Mouse (Mus musculus): Measurements from ENCODE around the gene Dhrs3. TPM values are rescaled to one million over a fixed set of nuclear protein-coding genes. Genes with fewer than 3 reads are reported as not detected.

The Dhrs3 gene
- total RNA-seq, 1 experiment, result 5.3 TPM

DNA sequence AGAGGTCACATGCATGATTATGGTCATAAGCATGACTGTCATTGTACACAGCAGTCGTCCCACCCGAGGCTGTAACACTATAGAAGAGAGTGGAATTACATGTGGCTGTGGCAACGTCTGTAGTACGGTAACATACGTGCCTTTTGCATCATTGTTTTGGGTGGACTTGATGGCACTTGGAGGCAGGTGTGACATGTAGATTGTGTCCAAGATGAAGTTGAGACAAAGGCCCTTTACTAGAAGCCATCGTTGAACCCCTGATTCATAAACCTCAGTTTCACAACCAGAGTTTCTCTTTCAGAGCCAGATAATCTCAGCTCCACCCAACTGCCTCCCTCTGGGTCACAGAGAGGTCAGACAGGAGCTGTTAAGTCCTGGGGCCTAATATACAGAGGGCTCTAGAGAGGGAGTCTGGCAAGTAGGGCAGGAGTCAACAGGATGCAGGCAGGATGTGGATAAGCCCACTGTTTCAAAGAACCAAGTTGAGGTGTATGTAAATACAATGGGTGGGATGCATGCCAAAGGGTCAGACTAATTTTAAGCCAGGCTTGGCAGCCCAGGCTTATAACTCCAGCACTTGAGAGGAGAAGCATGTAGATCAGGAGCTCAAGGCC, 5.5 kb downstream of the Dhrs3 start:
- no peak for TF ChIP-seq CHD2 (IDR thresholded peaks at IDR 0.05; ENCODE audit: low read depth, low read length)
- TF ChIP-seq ZC3H11A (IDR thresholded peaks at IDR 0.05; ENCODE audit: borderline replicate concordance, low read depth, low read length), result no peak
- TF ChIP-seq MAFK (IDR thresholded peaks at IDR 0.05; ENCODE audit: insufficient read depth, low read depth, low read length), result no peak
- no peak for TF ChIP-seq HCFC1 (IDR thresholded peaks at IDR 0.05; ENCODE audit: borderline replicate concordance, insufficient read depth, low read length)
- no peak for TF ChIP-seq ZNF384 (IDR thresholded peaks at IDR 0.05; ENCODE audit: low read depth, low read length)
- DNase-seq (ENCODE audit: low read depth, low spot score), result no peak
- H3K4me1 ChIP-seq (ENCODE audit: control insufficient read depth in 2 of 2, insufficient read depth in 2 of 2, low read length in 2 of 2, poor library complexity in 1 of 2), result peaks cover 0 to 11% of the 10 kb centered on the region in 2 experiments; a peak in 1 of 4 replicates

GRCm38 (mm10) chr4:144898737-144899136, 6.1 kb downstream of the Dhrs3 start:
- no peak overlapping the region for H3K27ac ChIP-seq (ENCODE audit: insufficient read depth, low read depth, low read length, poor library complexity, severe bottlenecking)
- no peaks in the 10 kb centered on the region for H3K36me3 ChIP-seq (ENCODE audit: control insufficient read depth, insufficient read depth, low read length, poor library complexity, severe bottlenecking)
- no peak overlapping the region for H3K4me3 ChIP-seq (ENCODE audit: insufficient read depth in 1 of 2, low read depth in 1 of 2, low read length in 2 of 2, poor library complexity in 1 of 2, severe bottlenecking in 1 of 2)
- no peaks in the 10 kb centered on the region for H3K9me3 ChIP-seq (ENCODE audit: control insufficient read depth, insufficient read depth, low read depth, low read length)
- peaks cover 0 to 8% of the 10 kb centered on the region in 2 experiments; a peak in 1 of 4 replicates for H3K4me1 ChIP-seq (ENCODE audit: control insufficient read depth in 2 of 2, insufficient read depth in 2 of 2, low read length in 2 of 2, poor library complexity in 1 of 2)
- TF ChIP-seq CHD2 (IDR thresholded peaks at IDR 0.05; ENCODE audit: low read depth, low read length) (no peak), ZC3H11A (IDR thresholded peaks at IDR 0.05; ENCODE audit: borderline replicate concordance, low read depth, low read length) (no peak), MAFK (IDR thresholded peaks at IDR 0.05; ENCODE audit: insufficient read depth, low read depth, low read length) (no peak; the same call in 1 of the 2 replicates), ZNF384 (IDR thresholded peaks at IDR 0.05; ENCODE audit: low read depth, low read length) (no peak), HCFC1 (IDR thresholded peaks at IDR 0.05; ENCODE audit: borderline replicate concordance, insufficient read depth, low read length) (no peak)
- H3K9ac ChIP-seq (ENCODE audit: insufficient read depth, low read depth, low read length, poor library complexity, severe bottlenecking), result no peak overlapping the region
- in situ Hi-C loops (cut with MboI; ENCODE audit: low sequenced_read_pairs in 2 of 2, unreplicated experiment in 2 of 2), result loop anchor here (25.0 kb wide), 2 partner anchors 389 to 589 kb away; no protein-coding TSS in a partner anchor
- no peak for DNase-seq (ENCODE audit: low read depth, low spot score)

More for the DNA sequence above, 5.5 kb downstream of the Dhrs3 start:
- in situ Hi-C loops (cut with MboI; ENCODE audit: low sequenced_read_pairs in 2 of 2, unreplicated experiment in 2 of 2), result loop anchor here (25.0 kb wide), 2 partner anchors 389 to 589 kb away; no protein-coding TSS in a partner anchor
- H3K36me3 ChIP-seq (ENCODE audit: control insufficient read depth, insufficient read depth, low read length, poor library complexity, severe bottlenecking), result no peaks in the 10 kb centered on the region
- no peaks in the 10 kb centered on the region for H3K9me3 ChIP-seq (ENCODE audit: control insufficient read depth, insufficient read depth, low read depth, low read length)
- H3K27ac ChIP-seq (ENCODE audit: insufficient read depth, low read depth, low read length, poor library complexity, severe bottlenecking), result no peak overlapping the region
- no peak overlapping the region for H3K9ac ChIP-seq (ENCODE audit: insufficient read depth, low read depth, low read length, poor library complexity, severe bottlenecking)
- no peak overlapping the region for H3K4me3 ChIP-seq (ENCODE audit: insufficient read depth in 1 of 2, low read depth in 1 of 2, low read length in 2 of 2, poor library complexity in 1 of 2, severe bottlenecking in 1 of 2)

DNA sequence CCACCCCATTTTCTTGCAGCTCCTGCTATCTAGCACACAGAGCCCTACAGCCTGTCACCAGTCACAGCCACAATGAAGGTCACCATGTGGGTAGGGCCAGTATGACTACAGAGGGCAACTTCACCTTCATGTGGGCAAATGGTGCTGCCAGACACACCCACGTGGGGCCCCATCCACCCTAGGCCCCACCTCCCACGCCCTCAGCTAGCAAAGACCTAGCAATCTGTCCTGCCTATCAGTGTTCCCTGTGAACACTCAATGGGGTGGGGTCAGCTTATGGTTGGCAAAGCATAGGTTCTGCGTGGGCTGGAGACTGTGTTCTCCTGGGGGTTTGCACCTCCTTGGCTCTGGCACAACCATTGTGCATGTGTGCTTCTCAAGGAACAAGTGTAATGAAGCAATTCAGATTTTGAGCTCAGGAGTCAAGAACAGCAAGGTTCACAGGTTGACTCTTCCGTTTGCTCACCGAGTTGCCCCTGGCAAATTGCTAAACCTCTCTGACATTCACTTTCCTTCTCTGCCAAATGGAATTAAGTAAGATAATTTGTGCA, 9.0 kb downstream of the Dhrs3 start:
- no peak overlapping the region for H3K9ac ChIP-seq (ENCODE audit: insufficient read depth, low read depth, low read length, poor library complexity, severe bottlenecking)
- H3K9me3 ChIP-seq (ENCODE audit: control insufficient read depth, insufficient read depth, low read depth, low read length), result no peaks in the 10 kb centered on the region
- no peak overlapping the region for H3K4me3 ChIP-seq (ENCODE audit: insufficient read depth in 1 of 2, low read depth in 1 of 2, low read length in 2 of 2, poor library complexity in 1 of 2, severe bottlenecking in 1 of 2)
- TF ChIP-seq CHD2 (IDR thresholded peaks at IDR 0.05; ENCODE audit: low read depth, low read length), result no peak
- no peak for TF ChIP-seq ZNF384 (IDR thresholded peaks at IDR 0.05; ENCODE audit: low read depth, low read length)
- no peak for TF ChIP-seq HCFC1 (IDR thresholded peaks at IDR 0.05; ENCODE audit: borderline replicate concordance, insufficient read depth, low read length)
- TF ChIP-seq MAFK (IDR thresholded peaks at IDR 0.05; ENCODE audit: insufficient read depth, low read depth, low read length), result no peak
- TF ChIP-seq ZC3H11A (IDR thresholded peaks at IDR 0.05; ENCODE audit: borderline replicate concordance, low read depth, low read length), result no peak
- no peak for DNase-seq (ENCODE audit: low read depth, low spot score)
- peaks cover 0 to 6% of the 10 kb centered on the region in 2 experiments; a peak in 1 of 4 replicates for H3K4me1 ChIP-seq (ENCODE audit: control insufficient read depth in 2 of 2, insufficient read depth in 2 of 2, low read length in 2 of 2, poor library complexity in 1 of 2)
- H3K36me3 ChIP-seq (ENCODE audit: control insufficient read depth, insufficient read depth, low read length, poor library complexity, severe bottlenecking), result no peaks in the 10 kb centered on the region
- in situ Hi-C loops (cut with MboI; ENCODE audit: low sequenced_read_pairs in 2 of 2, unreplicated experiment in 2 of 2), result no loop called here
- no peak overlapping the region for H3K27ac ChIP-seq (ENCODE audit: insufficient read depth, low read depth, low read length, poor library complexity, severe bottlenecking)

- Histone ChIP-seq H3K27ac (ENCODE audit: insufficient read depth, low read depth, low read length, poor library complexity, severe bottlenecking) (no peak overlapping the region), H3K36me3 (ENCODE audit: control insufficient read depth, insufficient read depth, low read length, poor library complexity, severe bottlenecking) (no peaks in the 10 kb centered on the region), H3K4me1 (ENCODE audit: control insufficient read depth in 2 of 2, insufficient read depth in 2 of 2, low read length in 2 of 2, poor library complexity in 1 of 2) (peaks cover 0 to 4% of the 10 kb centered on the region in 2 experiments; a peak in 1 of 4 replicates), H3K9me3 (ENCODE audit: control insufficient read depth, insufficient read depth, low read depth, low read length) (no peaks in the 10 kb centered on the region), H3K9ac (ENCODE audit: insufficient read depth, low read depth, low read length, poor library complexity, severe bottlenecking) (no peak overlapping the region), H3K4me3 (ENCODE audit: insufficient read depth in 1 of 2, low read depth in 1 of 2, low read length in 2 of 2, poor library complexity in 1 of 2, severe bottlenecking in 1 of 2) (no peak overlapping the region)
- TF ChIP-seq ZC3H11A (IDR thresholded peaks at IDR 0.05; ENCODE audit: borderline replicate concordance, low read depth, low read length), result no peak
- TF ChIP-seq ZNF384 (IDR thresholded peaks at IDR 0.05; ENCODE audit: low read depth, low read length), result no peak
- TF ChIP-seq HCFC1 (IDR thresholded peaks at IDR 0.05; ENCODE audit: borderline replicate concordance, insufficient read depth, low read length), result no peak
- TF ChIP-seq MAFK (IDR thresholded peaks at IDR 0.05; ENCODE audit: insufficient read depth, low read depth, low read length), result no peak
- TF ChIP-seq CHD2 (IDR thresholded peaks at IDR 0.05; ENCODE audit: low read depth, low read length), result no peak
- no peak for DNase-seq (ENCODE audit: low read depth, low spot score)
- in situ Hi-C loops (cut with MboI; ENCODE audit: low sequenced_read_pairs in 2 of 2, unreplicated experiment in 2 of 2), result no loop called here
Observed at GRCm38 (mm10) chr4:144903088-144903487, 10.5 kb downstream of the Dhrs3 start.

Data from ES-E14 (cell line).